Mouse (Mus musculus) kidney, postnatal 0 days (tissue): ENCODE measurements around the gene Klhl12. TPM values are rescaled to one million over a fixed set of nuclear protein-coding genes. Genes with fewer than 3 reads are reported as not detected.

ENCODE experiments used
- ATAC-seq: fragments of 200-750 bp; cut with Nextera tagmentation; replicated peaks from 2 replicates; pipeline ENCODE4 v1.8.0; 2017; ENCODE audit warnings: low read depth, moderate number of reproducible peaks, moderate TSS enrichment, moderate library complexity; ENCODE audit not compliant: low FRiP score
- DNase-seq: peaks from one replicate; pipeline ENCODE4 v3.0.0-alpha.2; 2016; ENCODE audit warnings: low spot score
- H3K27ac ChIP-seq: fragments of 300-500 bp; sonication (generic); 2 replicates; pipeline ENCODE4 v1.5.1; 2014; ENCODE audit warnings: mild to moderate bottlenecking
- H3K27me3 ChIP-seq: fragments of 300-500 bp; sonication (generic); 2 replicates; pipeline ENCODE4 v1.6.1; 2014; ENCODE audit warnings: low read length, mixed read lengths; ENCODE audit not compliant: insufficient read depth
- H3K36me3 ChIP-seq: fragments of 300-500 bp; sonication (generic); 2 replicates; pipeline ENCODE4 v1.6.1; 2014; ENCODE audit warnings: low read length, mixed read lengths; ENCODE audit not compliant: insufficient read depth
- H3K4me1 ChIP-seq: fragments of 300-500 bp; sonication (generic); replicated peaks from 2 replicates; pipeline ENCODE4 v1.6.1; 2014; ENCODE audit warnings: antibody characterized with exemption, low read length, mixed read lengths; ENCODE audit not compliant: insufficient read depth
- H3K4me2 ChIP-seq: fragments of 300-500 bp; sonication (generic); 2 replicates; pipeline ENCODE4 v1.6.1; 2014; ENCODE audit warnings: mild to moderate bottlenecking, low read length, moderate library complexity, mixed read lengths
- H3K4me3 ChIP-seq: fragments of 300-500 bp; sonication (generic); replicated peaks from 2 replicates; pipeline ENCODE4 v1.5.1; 2014; ENCODE audit warnings: low read depth, low read length
- H3K9ac ChIP-seq: fragments of 300-500 bp; sonication (generic); 2 replicates; pipeline ENCODE4 v1.6.1; 2014; ENCODE audit warnings: low read depth, low read length
- H3K9me3 ChIP-seq: fragments of 300-500 bp; sonication (generic); replicated peaks from 2 replicates; pipeline ENCODE4 v1.6.1; 2016; ENCODE audit warnings: low read length, inconsistent platforms, mixed read lengths
- CTCF ChIP-seq: IDR thresholded peaks from 2 replicates; pipeline ENCODE4 v1.5.1; 2016; ENCODE audit warnings: antibody characterized with exemption, low read depth, mild to moderate bottlenecking, moderate library complexity
- WGBS: fragments of 180-500 bp; shearing (Covaris S2); extraction: QIAGEN DNeasy Blood & Tissue Kit; methylation state at CpG from one replicate; pipeline ENCODE4 v1.1.7; 2014; 5-methylcytosine and 5-hydroxymethylcytosine counted together
- polyA plus RNA-seq: library from polyadenylated mRNA; unstranded; fragments of >200 nt; fragmentation: Nextera tagmentation; extraction: Ambion mirVana; gene quantifications from 2 replicates; pipeline ENCODE4 v1.2.1, GENCODE M21; 2015

The Klhl12 gene
- polyA plus RNA-seq, 1 experiment from 2014 or later: 17.8 TPM

- DNase-seq (no peak), ATAC-seq (no peak)
- Histone ChIP-seq H3K4me1 (no peaks in the 10 kb centered on the region), H3K27ac (no peak overlapping the region), H3K36me3 (no peaks in the 10 kb centered on the region), H3K4me3 (no peak overlapping the region), H3K4me2 (no peak overlapping the region), H3K9me3 (no peaks in the 10 kb centered on the region), H3K27me3 (no peaks in the 10 kb centered on the region), H3K9ac (no peak overlapping the region)
- WGBS: 66% methylated on average over 3 of the region's 3 CpGs
- no peak for TF ChIP-seq CTCF
Observed at GRCm38 (mm10) chr1:134535513-134535912, 80.2 kb downstream of the Klhl12 start.

GRCm38 (mm10) chr1:134540610-134541009 is 85.3 kb downstream of the Klhl12 start:
- TF ChIP-seq CTCF: no peak
- WGBS: 87% methylated on average over 10 of the region's 10 CpGs
- H3K9ac ChIP-seq: no peak overlapping the region
- no peak for DNase-seq
- H3K9me3 ChIP-seq: no peaks in the 10 kb centered on the region
- H3K36me3 ChIP-seq: no peaks in the 10 kb centered on the region
- no peaks in the 10 kb centered on the region for H3K4me1 ChIP-seq
- no peaks in the 10 kb centered on the region for H3K27me3 ChIP-seq
- H3K4me3 ChIP-seq: no peak overlapping the region
- no peak overlapping the region for H3K4me2 ChIP-seq
- H3K27ac ChIP-seq: no peak overlapping the region
- no peak for ATAC-seq

Other genes starting within 250 kb of the Klhl12 start
- 11.7 and 13.7 TPM in 2 replicates for gene Adora1, start 220.1 kb upstream of the Klhl12 start, polyA plus RNA-seq
- 0.08 TPM in 1 of 2 replicates, not detected in the other for gene Myog, start 165.5 kb upstream of the Klhl12 start, polyA plus RNA-seq
- gene Ppfia4, start 122.6 kb upstream of the Klhl12 start, polyA plus RNA-seq: 2.0 and 2.3 TPM in 2 replicates
- gene Tmem183a, start 93.6 kb upstream of the Klhl12 start, polyA plus RNA-seq: 56.7 and 65.7 TPM in 2 replicates
- not detected in 2 replicates for gene 4933406M09Rik, start 69.6 kb upstream of the Klhl12 start, polyA plus RNA-seq
- gene Cyb5r1, start 50.0 kb upstream of the Klhl12 start, polyA plus RNA-seq: 16.1 and 22.7 TPM in 2 replicates
- gene Adipor1, start 40.2 kb upstream of the Klhl12 start, polyA plus RNA-seq: 94.4 and 95.6 TPM in 2 replicates
- gene Rabif, start 39.1 kb downstream of the Klhl12 start, polyA plus RNA-seq: 33.8 and 38.7 TPM in 2 replicates
- gene Mgat4e, start 94.2 kb downstream of the Klhl12 start, polyA plus RNA-seq: not detected in 2 replicates
- gene Kdm5b, start 104.6 kb downstream of the Klhl12 start, polyA plus RNA-seq: 40.2 and 42.4 TPM in 2 replicates
- 0.45 and 0.58 TPM in 2 replicates for gene Syt2, start 191.1 kb downstream of the Klhl12 start, polyA plus RNA-seq